Mouse (Mus musculus) CH12.LX (cell line): ENCODE data around the gene Rin3. TPM values are rescaled to one million over a fixed set of nuclear protein-coding genes. Genes with fewer than 3 reads are reported as not detected.

ENCODE experiments used
- DNase-seq: peaks from one replicate; pipeline ENCODE4 v3.0.0-alpha.2; 2013; ENCODE audit errors: extremely low read depth
- H3K27ac ChIP-seq: 2 replicates; pipeline ENCODE4 v1.5.1; 2012; ENCODE audit warnings: low read depth, mild to moderate bottlenecking, control low read depth, moderate library complexity; ENCODE audit not compliant: insufficient read depth
- H3K27me3 ChIP-seq: replicated peaks from 2 replicates; pipeline ENCODE3; 2012; ENCODE audit warnings: inconsistent platforms
- H3K36me3 ChIP-seq, 2 experiments: replicated peaks in 1 of 2; 2 replicates each; pipeline versions ENCODE3 to v1.6.1; 2012; ENCODE audit warnings: inconsistent platforms in 1 of 2, low read length in 1 of 2, mild to moderate bottlenecking in 1 of 2, mixed read lengths in 1 of 2, moderate library complexity in 1 of 2; ENCODE audit not compliant: control insufficient read depth in 1 of 2, insufficient read depth in 1 of 2
- H3K4me1 ChIP-seq, 2 experiments: 2 replicates each; pipeline ENCODE4 v1.6.1; 2012; ENCODE audit warnings: inconsistent platforms in 1 of 2, moderate library complexity in 1 of 2; ENCODE audit not compliant: insufficient read depth in 2 of 2, control insufficient read depth in 1 of 2
- H3K4me2 ChIP-seq: 2 replicates; pipeline ENCODE4 v1.6.1; 2012; ENCODE audit warnings: low read depth, mild to moderate bottlenecking, control low read depth; ENCODE audit not compliant: poor library complexity, insufficient read depth, severe bottlenecking
- H3K4me3 ChIP-seq, 3 experiments: fragments of 150-350 bp in 1 of 3; sonication (generic) in 1 of 3; replicated peaks in 1 of 3; 2 replicates each; pipeline versions ENCODE3 to v1.5.1; 2011 to 2012; ENCODE audit warnings: low read depth in 2 of 3, low read length in 2 of 3, mild to moderate bottlenecking in 2 of 3, moderate library complexity in 2 of 3, control low read depth in 1 of 3, improper control_type of control experiment in 1 of 3, inconsistent platforms in 1 of 3, mixed read lengths in 1 of 3; ENCODE audit not compliant: poor library complexity in 1 of 3
- H3K79me2 ChIP-seq: replicated peaks from 2 replicates; pipeline ENCODE4 v1.6.1; 2012; ENCODE audit warnings: mild to moderate bottlenecking, moderate library complexity; ENCODE audit not compliant: control insufficient read depth, poor library complexity, insufficient read depth, severe bottlenecking; ENCODE audit errors: extremely low read depth
- H3K9ac ChIP-seq: 2 replicates; pipeline ENCODE4 v1.6.1; 2012; ENCODE audit warnings: low read depth, mild to moderate bottlenecking, control low read depth, moderate library complexity; ENCODE audit not compliant: insufficient read depth
- H3K9me3 ChIP-seq: replicated peaks from 2 replicates; pipeline ENCODE3; 2012; ENCODE audit warnings: low read length, inconsistent platforms, mixed read lengths
- CHD1 ChIP-seq: IDR thresholded peaks from 2 replicates; pipeline ENCODE4 v1.6.1; 2012; ENCODE audit warnings: low read depth, low read length, improper control_type of control experiment, inconsistent platforms
- CHD2 ChIP-seq: IDR thresholded peaks from 2 replicates; pipeline ENCODE4 v1.6.1; 2011; ENCODE audit warnings: low read length, improper control_type of control experiment
- CTCF ChIP-seq, 2 experiments: IDR thresholded peaks in 1 of 2; conservative IDR thresholded peaks in 1 of 2; 2 replicates each; pipeline ENCODE4 v1.5.1; 2011 to 2012; ENCODE audit warnings: low read depth in 2 of 2, low read length in 2 of 2, improper control_type of control experiment in 1 of 2, inconsistent platforms in 1 of 2, mild to moderate bottlenecking in 1 of 2, moderate library complexity in 1 of 2
- E2F4 ChIP-seq: IDR thresholded peaks from 2 replicates; pipeline ENCODE4 v1.6.1; 2011; ENCODE audit warnings: low read depth, low read length, improper control_type of control experiment; ENCODE audit not compliant: insufficient replicate concordance
- ELF1 ChIP-seq: IDR thresholded peaks from 2 replicates; pipeline ENCODE4 v1.6.1; 2014; ENCODE audit warnings: low read depth, mild to moderate bottlenecking, inconsistent platforms, low read length, improper control_type of control experiment
- ETS1 ChIP-seq: conservative IDR thresholded peaks from 2 replicates; pipeline ENCODE4 v1.6.1; 2012; ENCODE audit warnings: low read depth, mild to moderate bottlenecking, inconsistent platforms, low read length, improper control_type of control experiment, moderate library complexity
- GABPA ChIP-seq: IDR thresholded peaks from 2 replicates; pipeline ENCODE4 v1.6.1; 2012; ENCODE audit warnings: low read depth, low read length, improper control_type of control experiment, inconsistent platforms; ENCODE audit not compliant: insufficient replicate concordance
- HCFC1 ChIP-seq: IDR thresholded peaks from 2 replicates; pipeline ENCODE4 v1.6.1; 2012; ENCODE audit warnings: low read depth, mild to moderate bottlenecking, inconsistent platforms, low read length, improper control_type of control experiment
- IRF4 ChIP-seq: IDR thresholded peaks from 2 replicates; pipeline ENCODE4 v1.6.1; 2014; ENCODE audit warnings: low read depth, mild to moderate bottlenecking, inconsistent platforms, low read length, improper control_type of control experiment
- JUND ChIP-seq: conservative IDR thresholded peaks from 2 replicates; pipeline ENCODE4 v1.6.1; 2011; ENCODE audit warnings: low read depth, low read length, improper control_type of control experiment
- KAT2A ChIP-seq: IDR thresholded peaks from 2 replicates; pipeline ENCODE4 v1.6.1; 2012; ENCODE audit warnings: low read length, improper control_type of control experiment, inconsistent platforms; ENCODE audit not compliant: insufficient replicate concordance
- MAFK ChIP-seq: IDR thresholded peaks from 2 replicates; pipeline ENCODE4 v1.6.1; 2011; ENCODE audit warnings: low read length, improper control_type of control experiment; ENCODE audit not compliant: insufficient replicate concordance
- MAX ChIP-seq: IDR thresholded peaks from 2 replicates; pipeline ENCODE4 v1.6.1; 2011; ENCODE audit warnings: low read length, improper control_type of control experiment
- MEF2A ChIP-seq: IDR thresholded peaks from 2 replicates; pipeline ENCODE4 v1.6.1; 2014; ENCODE audit warnings: low read depth, mild to moderate bottlenecking, inconsistent platforms, low read length, improper control_type of control experiment, borderline replicate concordance
- MXI1 ChIP-seq: IDR thresholded peaks from 2 replicates; pipeline ENCODE4 v1.6.1; 2011; ENCODE audit warnings: mild to moderate bottlenecking, low read depth, low read length, improper control_type of control experiment
- NRF1 ChIP-seq: IDR thresholded peaks from 2 replicates; pipeline ENCODE4 v1.6.1; 2014; ENCODE audit warnings: low read depth, mild to moderate bottlenecking, inconsistent platforms, low read length, improper control_type of control experiment, moderate library complexity
- POLR2A ChIP-seq: IDR thresholded peaks from 2 replicates; pipeline ENCODE4 v1.6.1; 2011; ENCODE audit warnings: low read depth, mild to moderate bottlenecking, improper control_type of control experiment, low read length
- POLR2AphosphoS2 ChIP-seq: IDR thresholded peaks from 2 replicates; pipeline ENCODE4 v1.6.1; 2011; ENCODE audit warnings: low read depth, low read length, improper control_type of control experiment
- RAD21 ChIP-seq: IDR thresholded peaks from 2 replicates; pipeline ENCODE4 v1.6.1; 2011; ENCODE audit warnings: low read depth, mild to moderate bottlenecking, low read length, improper control_type of control experiment, moderate library complexity
- RCOR1 ChIP-seq: conservative IDR thresholded peaks from 2 replicates; pipeline ENCODE4 v1.6.1; 2012; ENCODE audit warnings: low read depth, mild to moderate bottlenecking, inconsistent platforms, low read length, improper control_type of control experiment
- SIN3A ChIP-seq: IDR thresholded peaks from 2 replicates; pipeline ENCODE4 v1.6.1; 2012; ENCODE audit warnings: low read length, improper control_type of control experiment, inconsistent platforms
- SMC3 ChIP-seq: IDR thresholded peaks from 2 replicates; pipeline ENCODE4 v1.6.1; 2011; ENCODE audit warnings: low read depth, low read length, improper control_type of control experiment
- TCF12 ChIP-seq: IDR thresholded peaks from 2 replicates; pipeline ENCODE4 v1.6.1; 2014; ENCODE audit warnings: low read depth, mild to moderate bottlenecking, inconsistent platforms, low read length, improper control_type of control experiment
- USF1 ChIP-seq: IDR thresholded peaks from 2 replicates; pipeline ENCODE4 v1.6.1; 2014; ENCODE audit warnings: low read depth, mild to moderate bottlenecking, inconsistent platforms, low read length, improper control_type of control experiment
- USF2 ChIP-seq: conservative IDR thresholded peaks from 2 replicates; pipeline ENCODE4 v1.6.1; 2011; ENCODE audit warnings: low read depth, low read length, improper control_type of control experiment
- ZC3H11A ChIP-seq: IDR thresholded peaks from 2 replicates; pipeline ENCODE4 v1.6.1; 2012; ENCODE audit warnings: low read depth, mild to moderate bottlenecking, inconsistent platforms, low read length, improper control_type of control experiment
- ZMIZ1 ChIP-seq: IDR thresholded peaks from 2 replicates; pipeline ENCODE4 v1.6.1; 2012; ENCODE audit warnings: low read depth, mild to moderate bottlenecking, inconsistent platforms, low read length, improper control_type of control experiment
- dilution Hi-C: fragments of 300-500 bp; cut with MboI; formaldehyde crosslinking; loops from 2 replicates; pipeline ENCODE4 v1.14.3; 2020; ENCODE audit warnings: low sequenced_read_pairs; ENCODE audit not compliant: extremely low pct_unique_long_range_greater_than_20kb, extremely low pct_ligation_motif_present
- in situ Hi-C: fragments of 300-500 bp; cut with MboI; formaldehyde crosslinking; loops from 3 replicates; pipeline ENCODE4 v1.14.3; 2019; ENCODE audit warnings: low sequenced_read_pairs, low pct_ligation_motif_present, low pct_unique_long_range_greater_than_20kb, mixed read lengths
- polyA plus RNA-seq: library from polyadenylated mRNA; unstranded; fragments of >175 nt; gene quantifications from 2 replicates; pipeline ENCODE4 v1.2.1, GENCODE M21; 2012; ENCODE audit warnings: low read depth; ENCODE audit not compliant: insufficient read length
- total RNA-seq, 2 experiments: library from RNA; depleted of rRNA; stranded (reverse); fragments of 300-350 nt in 1 of 2; fragments of >200 nt in 1 of 2; gene quantifications; 2 replicates each; pipeline ENCODE4 v1.2.3; 2012 to 2014

The Rin3 gene
- total and polyA plus RNA-seq, 3 experiments: 2.4 to 10.0 (median 8.4) TPM

- Histone ChIP-seq H3K9ac (no peak overlapping the region), H3K4me3 (no peak overlapping the region)
Measured at GRCm38 (mm10) chr12:102413171-102413570, 130.3 kb downstream of the Rin3 start.

GRCm38 (mm10) chr12:102414686-102415085 is 131.8 kb downstream of the Rin3 start:
- DNase-seq: no peak
- no peaks in the 10 kb centered on the region for H3K79me2 ChIP-seq
- H3K4me1 ChIP-seq: peaks cover 0 to 14% of the 10 kb centered on the region in 2 experiments; a peak in 1 of 4 replicates
- dilution Hi-C loops (no loop called here), in situ Hi-C loops (no loop called here)
- no peaks in the 10 kb centered on the region for H3K27me3 ChIP-seq
- H3K36me3 ChIP-seq: peaks cover 8 to 49% of the 10 kb centered on the region in 2 experiments
- H3K4me2 ChIP-seq: no peak overlapping the region
- no peak overlapping the region for H3K27ac ChIP-seq
- no peak overlapping the region for H3K9ac ChIP-seq
- H3K4me3 ChIP-seq: no peak overlapping the region
- no peak for TF ChIP-seq IRF4
- no peak for TF ChIP-seq USF2
- no peak for TF ChIP-seq SIN3A
- no peak for TF ChIP-seq ETS1
- no peak for TF ChIP-seq CHD1
- no peak for TF ChIP-seq GABPA
- TF ChIP-seq E2F4: no peak
- no peak for TF ChIP-seq RCOR1
- no peak for TF ChIP-seq CHD2
- TF ChIP-seq POLR2A: no peak
- TF ChIP-seq CTCF (conservative IDR thresholded peaks at IDR 0.05 in 1 of 2, IDR thresholded peaks at IDR 0.05 in 1 of 2; ENCODE audit: low read depth in 2 of 2, low read length in 2 of 2): no peak
- TF ChIP-seq USF1: no peak
- TF ChIP-seq RAD21: no peak
- no peak for TF ChIP-seq ZC3H11A
- TF ChIP-seq MAFK: no peak
- TF ChIP-seq KAT2A: no peak
- no peak for TF ChIP-seq MEF2A
- H3K9me3 ChIP-seq: peaks cover 2% of the 10 kb centered on the region

More at GRCm38 (mm10) chr12:102413171-102413570, 130.3 kb downstream of the Rin3 start:
- Histone ChIP-seq H3K4me1 (peaks cover 0 to 8% of the 10 kb centered on the region in 2 experiments; a peak in 1 of 4 replicates), H3K79me2 (no peaks in the 10 kb centered on the region), H3K4me2 (no peak overlapping the region), H3K9me3 (peaks cover 2% of the 10 kb centered on the region), H3K27ac (no peak overlapping the region), H3K27me3 (no peaks in the 10 kb centered on the region), H3K36me3 (peaks cover 8 to 43% of the 10 kb centered on the region in 2 experiments)
- TF ChIP-seq TCF12 (no peak), MXI1 (no peak), SMC3 (no peak), JUND (no peak), MAX (no peak), ZMIZ1 (no peak), KAT2A (no peak), USF2 (no peak), NRF1 (no peak), ZC3H11A (no peak), HCFC1 (no peak), ELF1 (no peak), POLR2AphosphoS2 (no peak)
- in situ Hi-C loops (no loop called here), dilution Hi-C loops (no loop called here)
- no peak for DNase-seq
